Mouse (Mus musculus) hindbrain, embryonic 12.5 days (tissue): ENCODE measurements around the gene Ins1. TPM values are rescaled to one million over a fixed set of nuclear protein-coding genes. Genes with fewer than 3 reads are reported as not detected.

Experiments
- ATAC-seq: fragments of 200-750 bp; cut with Nextera tagmentation; 2 replicates; pipeline ENCODE4 v1.8.0; 2017; ENCODE audit warnings: moderate TSS enrichment; ENCODE audit not compliant: low FRiP score
- H3K27ac ChIP-seq: fragments of 300-500 bp; sonication (generic); 2 replicates; pipeline ENCODE4 v1.5.1; 2016; ENCODE audit warnings: mild to moderate bottlenecking
- H3K27me3 ChIP-seq: fragments of 300-500 bp; sonication (generic); 2 replicates; pipeline ENCODE4 v1.6.1; 2016; ENCODE audit warnings: mild to moderate bottlenecking
- H3K36me3 ChIP-seq: fragments of 300-500 bp; sonication (generic); 2 replicates; pipeline ENCODE4 v1.6.1; 2016; ENCODE audit warnings: mild to moderate bottlenecking
- H3K4me1 ChIP-seq: fragments of 300-500 bp; sonication (generic); 2 replicates; pipeline ENCODE4 v1.6.1; 2016
- H3K4me2 ChIP-seq: fragments of 300-500 bp; sonication (generic); replicated peaks from 2 replicates; pipeline ENCODE4 v1.6.1; 2016; ENCODE audit warnings: mild to moderate bottlenecking
- H3K4me3 ChIP-seq: fragments of 300-500 bp; sonication (generic); 2 replicates; pipeline ENCODE4 v1.5.1; 2016; ENCODE audit warnings: mild to moderate bottlenecking
- H3K9ac ChIP-seq: fragments of 300-500 bp; sonication (generic); 2 replicates; pipeline ENCODE4 v1.6.1; 2016; ENCODE audit warnings: mild to moderate bottlenecking, moderate library complexity
- H3K9me3 ChIP-seq: fragments of 300-500 bp; sonication (generic); replicated peaks from 2 replicates; pipeline ENCODE4 v1.6.1; 2016; ENCODE audit warnings: mild to moderate bottlenecking
- polyA plus RNA-seq: library from polyadenylated mRNA; unstranded; fragments of >200 nt; fragmentation: Nextera tagmentation; extraction: Ambion mirVana; gene quantifications from 2 replicates; pipeline ENCODE4 v1.2.1, GENCODE M21; 2016

Ins1 gene
- polyA plus RNA-seq = not detected in 2 replicates

DNA sequence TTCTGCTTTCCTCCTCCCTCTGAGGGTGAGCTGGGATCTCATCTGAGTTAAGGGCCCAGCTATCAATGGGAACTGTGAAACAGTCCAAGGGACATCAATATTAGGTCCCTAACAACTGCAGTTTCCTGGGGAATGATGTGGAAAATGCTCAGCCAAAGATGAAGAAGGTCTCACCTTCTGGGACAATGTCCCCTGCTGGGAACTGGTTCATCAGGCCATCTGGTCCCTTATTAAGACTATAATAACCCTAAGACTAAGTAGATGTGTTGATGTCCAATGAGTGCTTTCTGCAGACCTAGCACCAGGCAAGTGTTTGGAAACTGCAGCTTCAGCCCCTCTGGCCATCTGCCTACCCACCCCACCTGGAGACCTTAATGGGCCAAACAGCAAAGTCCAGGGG, at the start of gene Ins1:
Gene Ins1 (plus strand): TSS at position 301 of the 400 bp plus-strand sequence.
- Histone ChIP-seq H3K9me3 (no peaks in the 10 kb centered on the region), H3K4me2 (no peak within 1 kb of the TSS), H3K36me3 (no peaks in the 10 kb centered on the region), H3K27ac (no peak within 1 kb of the TSS), H3K9ac (no peak within 1 kb of the TSS), H3K27me3 (no peaks in the 10 kb centered on the region), H3K4me3 (no peak within 1 kb of the TSS), H3K4me1 (no peaks in the 10 kb centered on the region)
- no peak for ATAC-seq
